Mouse (Mus musculus): ENCODE measurements around the gene Bptf. TPM values are rescaled to one million over a fixed set of nuclear protein-coding genes. Genes with fewer than 3 reads are reported as not detected.

The Bptf gene
- polyA plus RNA-seq, 1 experiment from 2014 or later = 38.5 TPM

GRCm38 (mm10) chr11:107107725-107108078 is 24.2 kb downstream of the Bptf start:
- Histone ChIP-seq H3K36me3 (ENCODE audit: control insufficient read depth, insufficient read depth, low read length) (peaks cover 8% of the 10 kb centered on the region), H3K9me3 (ENCODE audit: control insufficient read depth, low read length) (no peaks in the 10 kb centered on the region), H3K4me3 (ENCODE audit: low read depth, low read length) (no peak overlapping the region), H3K27ac (ENCODE audit: low read depth, low read length) (no peak overlapping the region), H3K9ac (ENCODE audit: low read length) (no peak overlapping the region), H3K4me1 (ENCODE audit: control insufficient read depth, insufficient read depth, low read length) (no peaks in the 10 kb centered on the region), H3K4me2 (no peak overlapping the region), H3K27me3 (ENCODE audit: control insufficient read depth, insufficient read depth, low read length) (no peaks in the 10 kb centered on the region)
- WGBS = 81% methylated on average over 4 of the region's 4 CpGs
- ATAC-seq (ENCODE audit: low FRiP score) (no peak), DNase-seq (ENCODE audit: low spot score, missing footprints) (no peak)

DNA sequence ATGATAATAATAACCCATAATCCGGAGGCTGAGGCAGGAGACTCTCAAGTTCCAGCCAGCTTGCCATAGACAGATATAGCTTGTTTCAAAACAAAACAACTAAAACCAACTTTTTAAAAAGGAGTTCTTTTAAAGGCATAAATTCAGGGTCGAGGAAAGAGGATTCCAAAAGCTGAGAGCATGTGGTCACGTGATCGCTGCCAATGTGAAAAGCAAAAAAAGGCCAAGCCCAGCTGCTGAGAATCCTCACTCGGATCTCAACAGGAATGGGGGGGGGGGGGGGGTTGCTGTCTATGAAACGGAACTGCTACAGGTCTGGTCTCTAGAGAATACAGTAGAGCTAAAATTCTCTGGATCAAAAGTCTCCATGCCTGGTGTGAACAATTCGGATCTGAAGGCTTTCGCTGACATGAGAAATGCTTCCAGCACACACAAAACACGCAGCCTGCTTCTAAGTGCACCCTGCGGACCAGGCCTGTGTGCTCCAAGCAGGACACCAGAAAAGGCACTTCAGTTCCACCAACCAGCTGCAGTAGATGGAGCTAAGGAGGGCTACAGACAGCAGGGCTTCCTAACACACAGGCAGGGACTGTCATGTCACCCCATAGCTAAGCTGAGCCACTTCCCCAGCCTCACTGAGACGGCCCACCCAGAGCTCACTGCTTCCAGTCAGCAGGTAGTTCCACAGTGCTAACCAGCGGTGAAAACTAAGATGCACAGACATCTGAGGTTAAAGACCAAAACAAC is 24.8 kb downstream of the Bptf start:
- Histone ChIP-seq H3K4me1 (ENCODE audit: control insufficient read depth, insufficient read depth, low read length) (no peaks in the 10 kb centered on the region), H3K9me3 (ENCODE audit: control insufficient read depth, low read length) (no peaks in the 10 kb centered on the region), H3K36me3 (ENCODE audit: control insufficient read depth, insufficient read depth, low read length) (peaks cover 8% of the 10 kb centered on the region), H3K4me3 (ENCODE audit: low read depth, low read length) (no peak overlapping the region), H3K9ac (ENCODE audit: low read length) (no peak overlapping the region), H3K4me2 (no peak overlapping the region), H3K27me3 (ENCODE audit: control insufficient read depth, insufficient read depth, low read length) (no peaks in the 10 kb centered on the region), H3K27ac (ENCODE audit: low read depth, low read length) (no peak overlapping the region)
- WGBS = 78% methylated on average over 12 of the region's 12 CpGs
- DNase-seq (ENCODE audit: low spot score, missing footprints) (no peak), ATAC-seq (ENCODE audit: low FRiP score) (no peak)

- no peak for DNase-seq (ENCODE audit: low spot score, missing footprints)
- H3K36me3 ChIP-seq (ENCODE audit: control insufficient read depth, insufficient read depth, low read length) = peaks cover 8% of the 10 kb centered on the region
- ATAC-seq (ENCODE audit: low FRiP score) = no peak
- no peak overlapping the region for H3K4me3 ChIP-seq (ENCODE audit: low read depth, low read length)
- H3K27ac ChIP-seq (ENCODE audit: low read depth, low read length) = no peak overlapping the region
- no peaks in the 10 kb centered on the region for H3K4me1 ChIP-seq (ENCODE audit: control insufficient read depth, insufficient read depth, low read length)
- 86% methylated on average over 8 of the region's 8 CpGs for WGBS
- H3K4me2 ChIP-seq = no peak overlapping the region
- no peaks in the 10 kb centered on the region for H3K27me3 ChIP-seq (ENCODE audit: control insufficient read depth, insufficient read depth, low read length)
- no peak overlapping the region for H3K9ac ChIP-seq (ENCODE audit: low read length)
- H3K9me3 ChIP-seq (ENCODE audit: control insufficient read depth, low read length) = no peaks in the 10 kb centered on the region
These were observed 25.5 kb downstream of the Bptf start for GRCm38 (mm10) chr11:107106461-107106860.

- H3K27me3 ChIP-seq (ENCODE audit: control insufficient read depth, insufficient read depth, low read length) = no peaks in the 10 kb centered on the region
- ATAC-seq (ENCODE audit: low FRiP score) (no peak), DNase-seq (ENCODE audit: low spot score, missing footprints) (peak; percentile 94)
- peaks cover 8% of the 10 kb centered on the region for H3K36me3 ChIP-seq (ENCODE audit: control insufficient read depth, insufficient read depth, low read length)
- no peak overlapping the region for H3K9ac ChIP-seq (ENCODE audit: low read length)
- H3K9me3 ChIP-seq (ENCODE audit: control insufficient read depth, low read length) = no peaks in the 10 kb centered on the region
- WGBS = 55% methylated on average over 5 of the region's 5 CpGs
- no peak overlapping the region for H3K27ac ChIP-seq (ENCODE audit: low read depth, low read length)
- H3K4me3 ChIP-seq (ENCODE audit: low read depth, low read length) = no peak overlapping the region
- no peak overlapping the region for H3K4me2 ChIP-seq
- no peaks in the 10 kb centered on the region for H3K4me1 ChIP-seq (ENCODE audit: control insufficient read depth, insufficient read depth, low read length)
These were observed 26.7 kb downstream of the Bptf start for GRCm38 (mm10) chr11:107105227-107105626.

GRCm38 (mm10) chr11:107103736-107104135 is 28.2 kb downstream of the Bptf start:
- no peaks in the 10 kb centered on the region for H3K4me1 ChIP-seq (ENCODE audit: control insufficient read depth, insufficient read depth, low read length)
- no peak overlapping the region for H3K9ac ChIP-seq (ENCODE audit: low read length)

GRCm38 (mm10) chr11:107103224-107103589 is 28.7 kb downstream of the Bptf start:
- H3K36me3 ChIP-seq (ENCODE audit: control insufficient read depth, insufficient read depth, low read length) = peaks cover 3% of the 10 kb centered on the region; the same call in 1 of the 2 replicates
- no peak overlapping the region for H3K4me2 ChIP-seq
- no peaks in the 10 kb centered on the region for H3K9me3 ChIP-seq (ENCODE audit: control insufficient read depth, low read length)
- ATAC-seq (ENCODE audit: low FRiP score) (no peak), DNase-seq (ENCODE audit: low spot score, missing footprints) (no peak)
- H3K9ac ChIP-seq (ENCODE audit: low read length) = no peak overlapping the region
- no peak overlapping the region for H3K27ac ChIP-seq (ENCODE audit: low read depth, low read length)
- H3K27me3 ChIP-seq (ENCODE audit: control insufficient read depth, insufficient read depth, low read length) = no peaks in the 10 kb centered on the region
- H3K4me3 ChIP-seq (ENCODE audit: low read depth, low read length) = no peak overlapping the region
- WGBS = 80% methylated on average over 2 of the region's 2 CpGs
- H3K4me1 ChIP-seq (ENCODE audit: control insufficient read depth, insufficient read depth, low read length) = no peaks in the 10 kb centered on the region

More at GRCm38 (mm10) chr11:107103736-107104135, 28.2 kb downstream of the Bptf start:
- Histone ChIP-seq H3K4me3 (ENCODE audit: low read depth, low read length) (no peak overlapping the region), H3K9me3 (ENCODE audit: control insufficient read depth, low read length) (no peaks in the 10 kb centered on the region), H3K27ac (ENCODE audit: low read depth, low read length) (no peak overlapping the region), H3K36me3 (ENCODE audit: control insufficient read depth, insufficient read depth, low read length) (peaks cover 3% of the 10 kb centered on the region; the same call in 1 of the 2 replicates), H3K4me2 (no peak overlapping the region), H3K27me3 (ENCODE audit: control insufficient read depth, insufficient read depth, low read length) (no peaks in the 10 kb centered on the region)
- ATAC-seq (ENCODE audit: low FRiP score) = no peak
- 90% methylated on average over 2 of the region's 2 CpGs for WGBS
- DNase-seq (ENCODE audit: low spot score, missing footprints) = no peak

- no peak for DNase-seq (ENCODE audit: low spot score, missing footprints)
- Histone ChIP-seq H3K9me3 (ENCODE audit: control insufficient read depth, low read length) (no peaks in the 10 kb centered on the region), H3K4me1 (ENCODE audit: control insufficient read depth, insufficient read depth, low read length) (no peaks in the 10 kb centered on the region), H3K36me3 (ENCODE audit: control insufficient read depth, insufficient read depth, low read length) (peaks cover 3% of the 10 kb centered on the region; the same call in 1 of the 2 replicates), H3K9ac (ENCODE audit: low read length) (no peak overlapping the region), H3K27ac (ENCODE audit: low read depth, low read length) (no peak overlapping the region), H3K4me3 (ENCODE audit: low read depth, low read length) (no peak overlapping the region), H3K4me2 (no peak overlapping the region), H3K27me3 (ENCODE audit: control insufficient read depth, insufficient read depth, low read length) (no peaks in the 10 kb centered on the region)
- 90% methylated on average over 11 of the region's 11 CpGs for WGBS
- no peak for ATAC-seq (ENCODE audit: low FRiP score)
These were observed 29.3 kb downstream of the Bptf start for GRCm38 (mm10) chr11:107102465-107103223.

DNA sequence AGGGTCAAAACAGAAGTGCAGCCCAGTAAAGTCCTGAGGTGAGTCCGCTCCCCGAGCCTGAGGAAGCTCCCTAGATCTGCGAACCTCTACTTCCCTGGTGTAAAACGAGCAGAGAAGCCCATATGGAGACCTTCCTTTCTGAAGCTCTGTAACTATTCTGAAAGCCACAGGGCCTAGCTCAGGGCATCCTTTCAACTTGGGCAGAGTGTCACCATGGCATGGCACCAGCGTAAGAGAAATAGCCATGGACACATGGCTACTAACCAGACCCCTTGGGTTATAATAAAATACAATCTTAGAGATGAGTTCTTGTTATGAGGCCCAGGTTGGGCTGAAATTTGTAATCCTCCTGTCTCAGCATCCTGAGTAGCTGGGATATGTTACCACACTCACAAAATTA is 35.0 kb downstream of the Bptf start:
- H3K27me3 ChIP-seq (ENCODE audit: control insufficient read depth, insufficient read depth, low read length) = no peaks in the 10 kb centered on the region
- no peaks in the 10 kb centered on the region for H3K9me3 ChIP-seq (ENCODE audit: control insufficient read depth, low read length)
- no peak overlapping the region for H3K4me2 ChIP-seq
- no peak overlapping the region for H3K27ac ChIP-seq (ENCODE audit: low read depth, low read length)
- H3K36me3 ChIP-seq (ENCODE audit: control insufficient read depth, insufficient read depth, low read length) = peaks cover 5% of the 10 kb centered on the region
- H3K4me3 ChIP-seq (ENCODE audit: low read depth, low read length) = no peak overlapping the region
- no peak overlapping the region for H3K9ac ChIP-seq (ENCODE audit: low read length)
- ATAC-seq (ENCODE audit: low FRiP score) = no peak
- H3K4me1 ChIP-seq (ENCODE audit: control insufficient read depth, insufficient read depth, low read length) = no peaks in the 10 kb centered on the region
- whole genome bisulfite sequencing = 90% methylated on average over 5 of the region's 5 CpGs
- no peak for DNase-seq (ENCODE audit: low spot score, missing footprints)

DNA sequence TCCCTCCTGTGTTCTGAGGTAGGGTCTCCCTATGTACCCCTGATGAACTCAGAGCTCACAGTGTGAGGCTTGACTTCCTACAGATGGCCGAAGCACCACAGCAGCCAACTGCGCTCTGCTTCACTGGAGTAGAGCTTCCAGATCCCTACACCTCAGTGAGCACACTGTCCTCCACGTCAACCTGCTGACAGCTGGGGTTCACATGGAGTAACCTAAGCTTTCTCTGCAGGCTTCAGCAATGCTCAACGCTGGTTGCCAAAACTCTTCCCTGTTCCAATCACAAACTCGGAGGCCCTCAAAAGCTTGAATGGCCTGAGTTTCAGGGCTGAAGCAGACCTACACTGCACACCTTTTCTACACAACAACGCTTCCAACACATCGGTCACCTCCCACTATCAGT is 38.1 kb downstream of the Bptf start:
- H3K9me3 ChIP-seq (ENCODE audit: control insufficient read depth, low read length) = no peaks in the 10 kb centered on the region
- DNase-seq (ENCODE audit: low spot score, missing footprints) = no peak
- H3K4me3 ChIP-seq (ENCODE audit: low read depth, low read length) = no peak overlapping the region
- H3K27me3 ChIP-seq (ENCODE audit: control insufficient read depth, insufficient read depth, low read length) = no peaks in the 10 kb centered on the region
- H3K9ac ChIP-seq (ENCODE audit: low read length) = no peak overlapping the region
- no peaks in the 10 kb centered on the region for H3K4me1 ChIP-seq (ENCODE audit: control insufficient read depth, insufficient read depth, low read length)
- no peak overlapping the region for H3K27ac ChIP-seq (ENCODE audit: low read depth, low read length)
- 90% methylated on average over 7 of the region's 7 CpGs for WGBS
- no peak overlapping the region for H3K4me2 ChIP-seq
- peaks cover 2% of the 10 kb centered on the region for H3K36me3 ChIP-seq (ENCODE audit: control insufficient read depth, insufficient read depth, low read length)
- no peak for ATAC-seq (ENCODE audit: low FRiP score)

Measured in midbrain, embryonic 11.5 days (tissue).